Mouse (Mus musculus): ENCODE measurements around the gene Ipo11. TPM values are rescaled to one million over a fixed set of nuclear protein-coding genes. Genes with fewer than 3 reads are reported as not detected.

Ipo11 gene
- 21.6 TPM for polyA plus RNA-seq (2017; shearing (Covaris generic))

DNA sequence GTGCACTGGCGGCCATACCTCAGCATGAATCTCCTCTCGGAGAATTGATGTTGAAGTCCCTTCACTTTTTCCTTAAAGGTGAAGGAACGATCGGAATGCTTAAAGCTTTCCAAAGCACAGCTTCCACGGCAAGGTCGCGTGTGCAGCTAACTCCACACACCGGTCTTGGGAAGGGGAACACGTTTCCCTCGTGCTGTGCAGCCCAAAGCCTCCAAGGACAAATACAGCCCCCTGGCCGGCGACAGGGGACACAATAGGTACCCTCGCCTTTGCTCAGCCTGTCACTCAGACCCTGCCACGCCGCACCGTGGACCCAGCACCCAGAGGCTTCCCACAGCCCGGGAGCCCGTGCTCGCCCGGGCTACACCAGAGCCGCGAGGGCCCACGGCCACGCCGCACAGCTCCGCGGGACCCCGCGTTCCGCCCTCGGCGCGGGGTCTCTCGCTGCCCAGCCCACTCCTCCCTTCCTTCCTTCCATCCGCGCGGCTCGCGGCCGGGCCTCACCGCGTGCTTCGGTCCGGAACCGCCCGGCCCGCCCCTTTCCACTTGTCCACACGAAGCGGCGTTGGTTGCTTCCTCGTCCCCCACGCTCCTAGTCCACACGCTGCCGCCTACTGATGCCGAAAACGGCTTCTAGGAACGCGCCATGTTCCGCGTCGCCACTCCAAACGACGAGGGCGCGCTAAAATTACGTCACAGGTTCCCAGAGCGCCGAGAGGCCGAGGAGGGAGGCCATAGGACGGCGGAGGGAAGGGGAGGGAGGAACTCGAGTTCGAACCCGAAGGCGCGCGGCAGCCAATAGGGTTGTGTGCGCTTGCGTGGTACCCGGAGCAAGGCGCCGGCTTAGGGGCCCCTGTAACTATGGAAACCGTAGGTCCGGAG lies at the start of gene Ipo11:
Ipo11 (minus strand) TSS at position 703 of the 882 bp plus-strand sequence.

GRCm38 (mm10) chr13:106946594-106947540 lies 10.1 kb upstream of the Ipo11 start, which contains the start of gene Dimt1:
TSS of gene Dimt1 (plus strand) at chr13:106947127.

Other genes with a start within 250 kb of the Ipo11 start
- 25.8 TPM for gene Dimt1, start 10.2 kb upstream of the Ipo11 start, polyA plus RNA-seq (2017; shearing (Covaris generic))
- 9.4 TPM for gene Kif2a, start 85.2 kb upstream of the Ipo11 start, polyA plus RNA-seq (2017; shearing (Covaris generic))

Measured in effector memory CD4-positive, alpha-beta T cell, adult 5 months (primary cell).